Mouse (Mus musculus) fat pad, adult 2 months (tissue): ENCODE measurements at regions not wholly inside any gene's neighbourhood (a gene's known extent, or its start where the extent isn't known, plus 50 kb on each side); places are given as distances from the start of the nearest gene placed in this dataset.

Experiments used
- DNase-seq: peaks from one replicate; pipeline ENCODE4 v3.0.0-alpha.2; 2011; ENCODE audit warnings: low read depth, low spot score; ENCODE audit errors: extremely low read depth

DNA sequence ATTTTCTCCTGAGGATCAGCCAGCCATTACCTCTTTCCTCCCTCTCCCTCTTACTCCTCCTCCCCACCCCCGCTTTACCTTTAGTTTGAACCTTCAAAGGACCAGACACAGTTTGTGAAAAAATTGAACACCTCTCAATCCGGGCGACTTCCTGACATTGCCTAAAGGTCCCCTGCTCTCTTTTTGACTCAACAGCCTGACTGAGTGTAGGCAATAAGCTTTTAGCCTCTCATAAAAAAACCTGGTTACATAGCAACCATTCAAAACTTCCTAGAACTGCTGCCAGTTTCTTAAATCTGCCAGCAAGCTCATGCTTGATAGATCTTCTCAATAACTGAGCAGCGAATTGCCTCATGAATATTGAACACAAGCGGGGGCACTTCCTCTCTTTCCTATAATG lies 71.7 kb downstream of the Zfp945 start:
- no peak for DNase-seq

DNA sequence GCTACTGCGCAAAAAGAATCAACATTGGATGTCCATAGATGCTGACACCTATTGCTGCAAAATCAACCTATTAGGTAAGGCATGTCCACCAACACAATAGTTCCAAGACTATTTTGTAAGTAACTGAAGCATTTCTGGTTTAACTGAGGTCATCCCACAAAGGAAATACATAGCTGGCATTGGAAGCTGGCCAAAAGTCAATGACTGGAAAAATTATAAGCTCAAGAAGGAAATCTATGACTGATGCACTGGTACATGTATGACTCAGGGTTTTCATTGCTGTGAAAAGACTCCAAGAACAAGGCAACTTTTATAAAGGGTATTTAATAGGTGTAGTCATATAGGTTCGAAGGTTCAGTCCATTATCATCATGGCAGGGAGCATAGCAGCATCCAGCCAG lies 82.5 kb downstream of the Zfp945 start:
- no peak for DNase-seq

DNA sequence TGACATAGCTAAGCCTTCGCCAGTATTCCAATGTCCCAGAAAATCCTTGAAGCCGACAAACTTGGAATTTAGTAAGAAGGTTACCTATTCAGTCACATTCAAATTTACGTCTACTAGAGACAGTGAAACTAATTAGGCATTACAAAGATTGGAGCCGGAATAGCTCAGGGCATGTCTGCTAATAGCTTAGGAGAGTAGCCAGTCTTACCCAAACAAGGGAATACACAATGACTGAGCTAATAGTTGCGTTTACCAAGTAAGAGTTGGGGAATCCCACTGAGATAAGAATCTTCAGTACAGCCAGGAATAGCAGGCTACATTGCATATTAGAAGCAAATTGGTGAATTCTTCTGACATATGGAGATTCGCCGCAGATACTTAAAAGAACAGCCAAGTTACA lies 121.2 kb downstream of the Zfp945 start:
- DNase-seq = no peak

DNA sequence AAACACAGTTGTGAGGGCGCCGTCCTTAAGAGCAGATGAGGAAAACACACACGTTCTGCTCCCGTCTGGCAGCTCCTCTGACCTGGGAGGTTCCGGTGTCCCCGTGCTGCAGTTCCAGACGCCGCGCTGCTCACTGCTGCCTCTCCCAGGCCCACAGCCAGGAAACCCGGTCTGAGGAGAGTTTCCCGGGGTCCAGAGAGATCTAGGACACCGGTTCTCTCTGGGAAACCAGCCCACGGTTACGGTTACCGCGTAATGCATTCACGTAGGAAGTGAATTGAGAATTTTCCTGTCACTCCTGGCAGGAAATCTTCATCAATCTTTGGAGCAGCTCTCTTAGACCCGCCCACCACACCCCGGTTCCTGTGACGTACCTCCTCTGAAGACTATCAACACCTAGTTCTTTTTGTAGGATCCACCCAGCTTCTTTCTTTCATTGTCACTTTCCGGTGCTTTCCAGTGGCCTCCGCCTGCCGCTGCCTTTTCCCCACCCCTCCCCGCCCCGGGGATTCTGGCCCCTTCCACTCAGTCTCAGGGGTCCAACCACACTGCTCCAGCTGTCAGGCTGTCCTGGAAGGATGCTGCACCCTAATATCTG lies 127.3 kb downstream of the Zfp945 start:
- DNase-seq = peak; percentile 16

DNA sequence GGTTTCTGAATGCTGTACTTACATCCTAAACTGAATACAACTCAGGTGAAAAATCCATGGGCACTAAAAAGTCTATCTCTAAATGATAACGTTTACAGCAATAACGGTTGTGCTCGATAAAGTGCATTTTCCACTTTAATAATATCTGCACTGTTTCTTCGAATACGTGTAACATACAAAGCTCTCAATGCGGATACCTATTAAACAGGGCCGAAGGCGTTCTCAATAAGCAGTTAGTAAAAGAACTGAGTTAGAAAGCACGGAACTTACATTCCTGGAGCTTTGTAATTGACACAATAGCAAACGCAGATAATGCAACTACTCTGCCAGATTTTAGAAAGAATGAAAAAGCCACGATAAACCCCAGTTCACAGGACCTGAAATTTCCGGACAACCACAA lies 127.8 kb downstream of the Zfp945 start:
- DNase-seq = no peak

DNA sequence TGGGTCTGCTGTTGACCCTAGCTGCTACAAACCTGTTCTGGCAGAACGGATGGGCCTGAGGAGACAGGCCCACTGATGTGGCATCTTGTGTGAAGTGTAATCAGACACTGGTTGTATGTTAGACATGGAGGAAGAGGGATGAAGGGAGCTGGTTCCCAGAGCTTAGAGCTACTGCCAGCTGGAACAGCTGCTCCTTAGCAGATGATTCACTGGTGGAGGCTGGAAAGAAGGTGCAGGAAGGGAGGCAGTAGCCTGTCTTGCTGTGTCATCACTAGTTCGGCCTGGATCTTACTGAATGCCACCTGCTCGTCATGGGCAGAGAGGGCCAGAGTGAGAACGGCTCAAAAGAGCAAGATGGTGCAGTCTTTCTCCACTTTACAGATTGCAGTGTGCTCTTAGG lies 130.6 kb downstream of the Zfp945 start:
- no peak for DNase-seq
